Mouse (Mus musculus) ovary, adult 18-20 months (tissue): ENCODE data around the gene Cacna1a.

Source experiments
- DNase-seq: peaks from one replicate; pipeline ENCODE4 v3.0.0; 2022; ENCODE audit warnings: low spot score, mixed read lengths

Cacna1a gene

DNA sequence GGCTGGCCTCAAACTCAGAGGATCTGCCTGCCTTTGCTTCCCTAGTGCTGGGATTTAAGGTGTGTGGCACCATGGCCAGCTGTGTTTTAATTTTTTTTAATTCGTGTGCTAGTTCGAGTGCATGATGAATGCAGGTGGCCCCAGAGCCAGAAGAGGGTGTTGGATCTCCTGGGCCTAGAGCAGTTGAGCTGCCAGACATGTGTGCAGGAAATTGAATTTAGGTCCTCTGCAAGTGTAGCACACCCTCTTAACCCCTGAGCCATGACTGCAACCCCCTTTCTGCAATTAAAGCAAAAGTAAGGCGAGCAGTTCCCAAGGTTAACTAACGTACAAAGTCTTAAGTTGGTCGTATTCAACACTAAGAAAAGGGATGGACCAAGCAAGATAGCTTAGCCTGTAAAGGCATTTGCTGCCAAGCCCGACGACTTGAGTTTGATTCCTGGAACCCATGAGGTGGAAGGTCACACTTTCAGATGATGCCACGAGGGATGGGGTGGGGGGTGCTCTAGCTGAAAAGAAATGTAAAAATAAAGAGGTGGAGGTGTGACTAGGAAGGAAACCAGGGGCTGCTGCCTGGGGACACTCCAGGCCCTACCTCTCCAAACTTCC is 249.8 kb downstream of the Cacna1a start:
- DNase-seq = no peak

DNA sequence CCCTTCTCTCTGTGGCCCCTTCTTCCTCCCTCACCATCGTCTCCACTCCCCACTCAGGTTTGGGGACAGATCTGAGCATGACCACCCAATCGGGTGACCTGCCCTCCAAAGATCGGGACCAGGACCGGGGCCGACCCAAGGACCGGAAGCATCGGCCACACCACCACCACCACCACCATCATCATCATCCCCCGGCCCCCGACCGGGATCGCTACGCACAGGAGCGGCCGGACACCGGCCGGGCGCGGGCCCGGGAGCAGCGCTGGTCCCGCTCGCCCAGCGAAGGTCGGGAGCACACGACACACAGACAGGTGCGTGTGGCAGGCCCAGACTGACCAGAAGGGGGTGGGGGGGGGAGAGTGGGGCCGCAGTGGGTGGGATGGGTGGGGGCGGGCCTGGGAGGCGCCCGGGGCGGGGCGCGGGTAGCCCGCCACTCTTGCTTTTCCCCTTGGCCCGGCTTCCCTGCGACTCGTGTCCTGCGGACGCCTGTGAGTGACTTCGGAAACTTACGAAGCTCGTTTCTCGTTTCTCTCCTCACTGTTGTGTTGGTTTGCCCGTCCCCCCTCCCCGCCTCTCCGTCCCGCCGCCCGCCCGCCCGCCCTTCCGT is 250.4 kb downstream of the Cacna1a start:
- DNase-seq = no peak

DNA sequence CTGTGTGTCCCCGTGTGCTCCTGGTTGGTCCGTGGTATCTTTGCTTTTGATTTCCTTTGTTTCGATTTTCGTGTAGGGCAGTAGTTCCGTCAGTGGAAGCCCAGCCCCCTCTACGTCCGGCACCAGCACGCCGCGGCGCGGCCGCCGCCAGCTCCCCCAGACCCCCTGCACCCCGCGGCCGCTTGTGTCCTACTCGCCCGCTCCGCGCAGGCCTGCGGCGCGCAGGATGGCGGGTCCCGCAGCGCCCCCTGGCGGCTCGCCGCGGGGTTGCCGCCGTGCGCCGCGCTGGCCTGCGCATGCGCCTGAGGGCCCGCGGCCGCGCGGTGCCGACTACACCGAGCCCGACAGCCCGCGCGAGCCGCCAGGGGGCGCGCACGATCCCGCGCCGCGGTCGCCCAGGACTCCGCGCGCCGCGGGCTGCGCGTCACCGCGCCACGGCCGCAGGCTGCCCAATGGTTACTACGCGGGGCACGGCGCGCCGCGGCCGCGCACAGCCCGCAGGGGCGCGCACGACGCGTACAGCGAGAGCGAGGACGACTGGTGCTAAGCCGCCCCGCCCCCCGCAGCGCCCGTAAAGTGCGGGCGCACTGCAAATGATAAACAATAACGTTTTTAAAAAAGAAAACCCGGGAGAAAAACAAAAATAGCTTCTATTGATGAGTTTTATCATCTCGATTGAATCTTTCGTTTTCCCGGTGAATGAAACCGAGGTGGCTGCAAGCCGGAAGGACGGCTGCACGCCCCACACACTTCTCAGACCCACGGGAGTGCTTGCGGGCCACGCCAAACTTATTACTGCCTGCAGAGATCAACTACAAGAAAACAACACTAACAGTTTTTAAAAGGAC is 251.1 kb downstream of the Cacna1a start:
- DNase-seq = peak; percentile 87

GRCm38 (mm10) chr8:84640010-84640588 is 251.9 kb downstream of the Cacna1a start:
- DNase-seq = no peak

- DNase-seq = no peak
Observed at GRCm38 (mm10) chr8:84640617-84641294, 252.5 kb downstream of the Cacna1a start.

GRCm38 (mm10) chr8:84641578-84642361 is 253.5 kb downstream of the Cacna1a start:
- DNase-seq = no peak

- DNase-seq = no peak
Observed at GRCm38 (mm10) chr8:84643019-84643418, 254.8 kb downstream of the Cacna1a start.

DNA sequence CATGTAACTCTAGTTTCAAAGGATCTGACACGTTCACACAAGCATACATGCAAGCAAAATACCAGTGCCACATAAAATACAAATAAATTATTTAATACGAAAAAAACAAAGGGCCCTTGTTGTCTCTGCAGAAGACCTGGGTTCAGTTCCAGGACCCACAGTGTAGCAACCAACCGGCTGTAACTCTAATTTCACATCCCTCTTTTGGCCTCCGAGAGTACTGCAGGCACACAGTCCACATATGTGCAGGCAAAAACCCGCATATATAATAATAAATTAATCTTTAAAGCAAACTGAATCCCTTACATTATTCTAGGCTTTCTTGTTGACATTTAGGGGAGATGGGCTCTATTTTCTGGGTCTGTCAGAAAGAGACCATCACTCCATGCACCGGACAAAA is 258.6 kb downstream of the Cacna1a start:
- DNase-seq = no peak

DNA sequence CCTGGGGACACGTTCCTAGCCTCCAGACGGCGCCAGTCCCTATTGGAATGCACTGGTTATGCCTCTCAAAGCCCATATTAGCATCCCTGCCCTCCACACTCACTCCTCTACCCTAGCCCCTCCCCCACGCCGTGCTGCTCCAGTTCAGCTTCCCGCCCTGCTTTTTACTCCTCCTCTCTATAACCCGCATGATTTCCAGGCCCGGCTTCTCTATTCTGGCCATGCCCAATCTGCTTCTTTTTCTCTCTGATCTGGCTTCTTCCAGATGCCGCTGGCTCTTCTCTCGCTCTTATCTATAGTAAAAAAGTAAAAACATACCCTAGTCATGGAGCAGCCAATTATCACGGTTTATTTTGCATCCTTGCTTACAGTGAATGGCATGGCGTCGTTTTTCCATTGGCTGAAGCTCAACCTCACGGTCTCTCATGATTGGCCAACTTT is 259.2 kb downstream of the Cacna1a start:
- no peak for DNase-seq

DNA sequence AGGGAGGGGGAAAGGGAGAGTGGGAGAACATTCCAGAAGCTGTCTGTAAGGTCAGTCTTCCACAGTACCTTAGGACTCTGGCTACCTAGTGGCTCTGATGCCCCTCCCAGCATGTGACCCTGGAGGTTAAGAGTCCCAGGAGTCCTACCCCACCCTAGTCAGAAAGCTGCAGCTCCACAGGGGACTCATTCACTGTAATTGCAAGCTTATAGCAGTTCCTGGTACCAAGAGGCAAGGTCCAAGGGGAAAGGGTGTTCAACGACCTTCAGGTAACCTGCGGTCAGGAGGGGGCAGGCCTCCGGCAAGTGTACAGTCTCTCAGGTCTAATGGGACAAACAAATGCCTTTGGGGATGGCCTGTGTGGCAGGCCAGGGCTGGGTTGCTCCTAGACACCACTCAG is 262.0 kb downstream of the Cacna1a start:
- no peak for DNase-seq

- DNase-seq = no peak
Observed at GRCm38 (mm10) chr8:84653092-84653631, 264.9 kb downstream of the Cacna1a start.

- no peak for DNase-seq
Observed at GRCm38 (mm10) chr8:84654597-84654996, 266.4 kb downstream of the Cacna1a start.

GRCm38 (mm10) chr8:84655336-84656190 is 267.3 kb downstream of the Cacna1a start:
- DNase-seq = no peak

DNA sequence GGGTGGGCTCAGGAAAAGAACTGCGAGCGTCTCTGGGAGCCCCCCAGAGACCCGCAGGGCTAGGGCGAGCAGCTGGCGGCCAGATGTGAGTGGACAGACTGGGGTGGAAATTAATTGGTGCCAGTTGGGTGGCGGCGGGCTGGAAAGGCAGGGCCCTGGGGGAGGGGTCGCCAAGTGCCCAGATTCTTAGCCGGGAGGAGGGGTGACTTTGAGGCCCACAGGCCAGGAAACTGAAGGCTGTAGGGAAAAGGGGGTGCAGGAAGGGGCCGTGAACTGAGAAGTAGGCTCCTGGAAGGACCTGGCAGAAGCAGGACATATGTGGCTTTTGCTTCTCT is 267.9 kb downstream of the Cacna1a start:
- DNase-seq = no peak

- peak; percentile 63 for DNase-seq
Observed at GRCm38 (mm10) chr8:84656641-84657126, 268.4 kb downstream of the Cacna1a start.

GRCm38 (mm10) chr8:84657203-84657602 is 269.0 kb downstream of the Cacna1a start:
- DNase-seq = no peak

DNA sequence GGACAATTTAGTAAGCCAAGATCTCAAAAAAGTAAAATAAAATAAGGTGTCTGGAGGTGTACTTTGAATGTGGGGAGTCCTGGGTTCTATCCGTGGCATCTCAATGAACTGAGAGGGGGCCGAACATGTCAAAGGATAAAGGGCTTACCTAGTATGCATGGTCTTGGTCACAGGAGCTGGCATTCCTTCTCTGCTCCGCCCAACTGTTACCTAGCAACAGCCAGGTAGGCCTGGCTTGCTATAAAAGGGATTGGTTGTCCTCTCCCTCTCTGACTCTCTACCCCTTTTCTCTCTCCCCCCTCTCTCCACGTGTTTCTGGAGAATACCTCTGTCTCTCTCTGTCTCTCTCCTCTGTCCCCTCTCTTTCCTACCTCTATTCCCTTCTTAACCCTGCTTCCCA is 269.4 kb downstream of the Cacna1a start:
- DNase-seq = no peak

- no peak for DNase-seq
Observed at GRCm38 (mm10) chr8:84658951-84659350, 270.7 kb downstream of the Cacna1a start.

GRCm38 (mm10) chr8:84659936-84660818 is 271.9 kb downstream of the Cacna1a start:
- peak; percentile 47 for DNase-seq
